In genomic region chr3:149581141-149581540, GRCm38 (mm10) we compare ENCODE assay signal across 16 mouse cellular contexts.
"Had no signal": no experiment of that assay in that cellular context is flagged by ENCODE, and none has a peak within 500 bp of the region (broad histone marks: within the 10 kb centered on the region; RNA-seq: fewer than 3 reads in every experiment).

No protein-coding gene starts in this region.

- H3K4me3 ChIP-seq: kidney, embryonic 15.5 days; left cerebral cortex, adult 2 months; limb, embryonic 15.5 days; liver, embryonic 12.5 days; megakaryocyte, embryonic 14.5 days; myocyte; neural tube, embryonic 13.5 days; stomach, embryonic 15.5 days had no signal

- ATAC-seq: intestine, embryonic 16.5 days; liver, embryonic 12.5 days had no signal

- H3K4me2 ChIP-seq: kidney, embryonic 15.5 days; limb, embryonic 15.5 days; liver, embryonic 12.5 days; lung, embryonic 14.5 days; neural tube, embryonic 13.5 days; stomach, embryonic 15.5 days had no signal

- H3K27me3 ChIP-seq: kidney, embryonic 15.5 days; limb, embryonic 15.5 days; liver, embryonic 12.5 days; megakaryocyte, embryonic 14.5 days; neural tube, embryonic 13.5 days; stomach, embryonic 15.5 days had no signal

- H3K4me1 ChIP-seq: liver, embryonic 12.5 days; megakaryocyte, embryonic 14.5 days; stomach, embryonic 15.5 days had no signal

- H3K9me3 ChIP-seq: kidney, embryonic 15.5 days; limb, embryonic 15.5 days; liver, embryonic 12.5 days; neural tube, embryonic 13.5 days; stomach, embryonic 15.5 days had no signal

- H3K9ac ChIP-seq: kidney, embryonic 15.5 days; limb, embryonic 15.5 days; liver, embryonic 12.5 days; lung, embryonic 14.5 days; neural tube, embryonic 13.5 days; stomach, embryonic 15.5 days had no signal

- H3K27ac ChIP-seq: kidney, embryonic 15.5 days; left cerebral cortex, adult 2 months; limb, embryonic 15.5 days; liver, embryonic 12.5 days; neural tube, embryonic 13.5 days; stomach, embryonic 15.5 days had no signal

- DNase-seq: kidney, adult 2 months; kidney, postnatal 14 days; lung, embryonic 14.5 days; lung, postnatal 10 days; lung, postnatal 4 days; right cerebral cortex, postnatal 14 days; thymus, postnatal 36 days had no signal

- H3K36me3 ChIP-seq: kidney, embryonic 15.5 days; limb, embryonic 15.5 days; liver, embryonic 12.5 days; neural tube, embryonic 13.5 days; stomach, embryonic 15.5 days had no signal
